Mouse (Mus musculus) kidney, adult 2 months (tissue): Measurements from ENCODE around the gene Cpn1.

Source experiments
- CTCF ChIP-seq: fragments of 200-500 bp; conservative IDR thresholded peaks from 2 replicates; pipeline ENCODE4 v1.5.1; 2011; ENCODE audit warnings: low read depth, mild to moderate bottlenecking, control low read depth, low read length, moderate library complexity, mixed read lengths; ENCODE audit not compliant: insufficient read depth, insufficient read length
- POLR2A ChIP-seq: fragments of 200-500 bp; IDR thresholded peaks from one replicate; pipeline ENCODE4 v1.6.1; 2011; ENCODE audit warnings: low read depth, low read length, control low read depth

DNA sequence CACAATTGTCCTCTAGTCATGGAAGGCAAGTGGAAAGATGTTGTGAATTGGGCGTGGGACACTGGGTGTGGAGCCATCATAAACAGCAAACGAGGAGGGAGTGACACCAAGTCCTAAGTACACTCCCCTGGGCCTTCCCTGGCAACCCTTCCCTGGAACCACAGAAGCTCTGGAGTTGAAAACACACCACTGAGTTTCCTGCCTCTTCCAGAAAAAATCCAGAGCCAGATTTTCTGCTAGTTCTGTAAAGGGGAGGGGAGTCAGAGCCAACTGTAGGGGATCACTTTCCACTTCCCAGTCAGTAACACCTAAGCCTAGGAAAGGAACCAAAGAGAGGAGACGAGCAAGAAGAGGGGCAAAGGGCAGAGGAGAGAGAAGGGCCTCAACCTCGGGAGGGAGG is 29.0 kb downstream of the Cpn1 start:
- no peak for TF ChIP-seq CTCF
- TF ChIP-seq POLR2A: no peak
